Mouse (Mus musculus): ENCODE data around the gene Morn2. TPM values are rescaled to one million over a fixed set of nuclear protein-coding genes. Genes with fewer than 3 reads are reported as not detected.

Gene Morn2
- polyA plus RNA-seq, 1 experiment from 2014 or later = 7.6 TPM

DNA sequence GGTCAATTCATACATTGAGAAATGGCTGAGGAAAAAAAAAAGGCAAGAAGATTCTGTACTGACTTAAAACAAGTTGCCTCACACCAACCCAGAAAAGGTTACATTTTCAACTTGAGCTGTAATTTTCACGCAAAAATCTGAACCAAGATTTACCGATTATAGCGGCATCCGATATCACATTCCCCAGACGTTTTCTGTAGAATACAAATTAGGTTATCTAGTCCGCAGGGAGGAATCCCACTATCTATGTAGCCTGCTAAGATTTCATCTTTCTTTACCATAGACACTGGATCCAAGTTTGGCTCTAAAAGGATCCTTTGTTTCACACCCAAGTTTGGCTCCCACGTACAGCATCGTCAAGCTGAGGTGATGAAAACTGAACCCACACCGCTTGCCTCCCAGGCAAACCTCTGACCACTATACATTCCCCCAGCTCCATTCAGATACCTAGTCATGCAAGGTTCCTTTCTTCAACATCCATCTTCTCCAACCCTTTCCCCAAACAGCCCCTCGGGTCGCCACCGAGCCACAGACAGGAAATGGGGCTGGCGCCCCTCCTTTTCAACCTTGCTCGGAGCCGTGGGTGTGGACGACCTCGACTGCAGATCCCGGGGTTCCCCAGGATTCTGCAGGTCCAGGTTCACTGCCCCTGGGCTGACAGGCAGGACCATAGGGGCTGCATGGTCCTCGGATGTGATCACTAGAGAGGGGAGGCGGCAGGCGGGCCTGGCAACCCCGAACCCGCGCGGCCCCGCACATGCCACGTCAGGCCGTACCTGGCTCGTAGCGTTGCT lies 526 bp upstream of the Morn2 start:
- Histone ChIP-seq H3K27ac (no peak overlapping the region), H3K36me3 (ENCODE audit: inconsistent target) (no peaks in the 10 kb centered on the region), H3K79me2 (ENCODE audit: inconsistent target) (peaks cover 19% of the 10 kb centered on the region; the same call in 1 of the 2 replicates), H3K4me3 (ENCODE audit: inconsistent target) (peak overlapping the region; percentile 93)
- 3% methylated on average over 29 of the region's 30 CpGs for WGBS (ENCODE audit: missing documents)

DNA sequence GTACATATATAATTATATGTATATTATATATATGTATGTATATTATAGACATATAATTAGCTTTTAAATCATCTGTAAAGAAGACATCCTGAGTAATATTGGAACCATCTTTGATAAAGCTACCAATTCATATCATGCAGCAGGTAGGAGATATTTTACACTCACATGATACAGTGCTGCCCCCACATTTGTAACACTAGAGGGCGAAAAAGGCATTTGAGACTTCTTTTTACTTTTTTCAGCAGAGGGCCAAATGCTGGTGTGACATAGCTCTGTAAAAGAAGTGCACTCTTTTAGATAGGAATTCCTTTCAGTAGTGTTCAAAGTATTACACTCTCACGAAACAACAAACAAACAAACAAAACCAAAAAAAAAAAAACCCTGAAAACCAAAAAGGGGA lies 1.1 kb downstream of the Morn2 start:
- WGBS (ENCODE audit: missing documents) = 33% methylated on average over 2 of the region's 2 CpGs
- Histone ChIP-seq H3K27ac (no peak overlapping the region), H3K79me2 (ENCODE audit: inconsistent target) (peaks cover 16% of the 10 kb centered on the region; the same call in 1 of the 2 replicates), H3K36me3 (ENCODE audit: inconsistent target) (no peaks in the 10 kb centered on the region), H3K4me3 (ENCODE audit: inconsistent target) (no peak overlapping the region)

DNA sequence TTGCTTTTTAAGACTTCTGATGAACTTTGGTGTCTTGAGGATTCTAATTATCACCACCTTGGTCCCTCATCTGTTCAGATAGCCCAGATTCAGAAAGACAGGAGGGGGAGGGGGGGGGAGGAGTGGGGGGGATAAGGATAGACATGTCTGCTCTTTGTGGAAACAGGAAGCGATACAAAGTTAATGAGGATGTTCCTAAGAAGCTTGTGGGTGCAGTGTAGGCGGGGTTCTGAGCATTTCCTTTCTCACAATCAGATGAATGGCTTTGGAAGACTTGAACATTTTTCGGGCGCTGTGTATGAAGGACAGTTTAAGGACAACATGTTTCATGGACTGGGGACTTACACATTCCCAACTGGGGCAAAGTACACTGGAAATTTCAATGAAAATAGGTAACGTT lies 5.3 kb downstream of the Morn2 start:
- H3K79me2 ChIP-seq (ENCODE audit: inconsistent target) = no peaks in the 10 kb centered on the region
- no peak overlapping the region for H3K27ac ChIP-seq
- no peak overlapping the region for H3K4me3 ChIP-seq (ENCODE audit: inconsistent target)
- no peaks in the 10 kb centered on the region for H3K36me3 ChIP-seq (ENCODE audit: inconsistent target)
- 61% methylated on average over 5 of the region's 5 CpGs for WGBS (ENCODE audit: missing documents)

DNA sequence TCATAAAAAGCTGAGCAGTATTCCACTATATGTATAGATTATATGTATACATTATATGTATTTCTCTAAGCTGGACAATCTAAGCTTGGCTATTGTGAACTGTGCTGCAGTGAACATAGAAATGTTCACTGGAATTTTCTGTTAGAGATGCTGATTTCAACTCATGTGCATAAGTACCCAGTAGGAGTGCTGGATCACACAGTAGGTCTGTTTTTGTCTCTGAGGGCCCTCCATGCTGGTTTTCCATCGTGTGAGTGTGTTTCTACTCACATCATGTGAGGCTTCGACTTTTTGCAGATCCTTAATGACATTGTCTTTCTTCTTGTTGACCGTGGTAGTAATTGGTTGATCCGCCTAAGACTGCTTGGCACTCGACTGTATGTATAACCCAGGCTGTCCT lies 8.8 kb downstream of the Morn2 start:
- Histone ChIP-seq H3K4me3 (ENCODE audit: inconsistent target) (no peak overlapping the region), H3K79me2 (ENCODE audit: inconsistent target) (no peaks in the 10 kb centered on the region), H3K36me3 (ENCODE audit: inconsistent target) (no peaks in the 10 kb centered on the region), H3K27ac (no peak overlapping the region)
- WGBS (ENCODE audit: missing documents) = 94% methylated on average over 5 of the region's 5 CpGs

DNA sequence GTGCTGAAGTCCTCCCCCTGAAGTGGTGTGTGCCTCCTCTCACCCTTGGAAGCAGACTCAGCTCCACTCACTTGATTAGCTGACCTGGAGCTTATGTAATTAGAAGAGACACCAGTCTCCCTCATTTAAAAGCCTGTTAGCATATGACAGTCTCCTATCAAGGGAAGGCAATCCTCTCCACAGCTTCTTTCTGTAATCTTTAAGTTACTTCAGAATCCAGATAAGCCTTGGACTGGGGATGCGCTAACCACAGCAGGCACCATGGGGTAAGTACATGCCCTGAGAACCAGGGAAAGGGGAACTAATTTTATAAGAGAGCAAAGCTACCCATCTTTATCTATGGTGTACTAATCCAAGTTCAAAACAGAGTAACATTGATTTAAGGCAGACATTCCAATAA lies 17.2 kb downstream of the Morn2 start, which contains the start of gene Arhgef33:
Gene Arhgef33, plus strand, starts transcription at position 157 of the 400 bp plus-strand sequence.
- no peaks in the 10 kb centered on the region for H3K36me3 ChIP-seq (ENCODE audit: inconsistent target)
- 100% methylated on average over 1 of the region's 1 CpGs for WGBS (ENCODE audit: missing documents)
- no peaks in the 10 kb centered on the region for H3K79me2 ChIP-seq (ENCODE audit: inconsistent target)

DNA sequence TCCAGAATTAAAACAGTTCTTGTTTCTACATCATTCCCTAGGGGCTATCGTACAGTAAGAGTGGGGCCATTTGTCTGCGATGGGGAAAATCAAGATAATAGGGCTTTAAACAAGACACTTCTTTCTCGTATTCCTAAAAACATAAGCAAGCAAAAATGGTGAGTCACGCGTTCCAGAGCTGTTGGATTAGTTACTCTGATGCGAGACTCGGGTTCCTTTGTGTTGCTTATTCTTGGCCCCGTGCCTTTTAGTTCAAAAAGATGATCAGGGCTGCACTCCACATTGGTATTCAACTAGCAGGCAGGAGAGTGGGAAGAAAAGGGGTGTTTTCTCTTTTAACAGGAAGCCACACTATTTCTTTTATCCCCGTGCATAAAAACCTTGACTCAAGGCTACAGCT lies 21.8 kb downstream of the Morn2 start:
- Histone ChIP-seq H3K4me3 (ENCODE audit: inconsistent target) (no peak overlapping the region), H3K79me2 (ENCODE audit: inconsistent target) (no peaks in the 10 kb centered on the region), H3K27ac (no peak overlapping the region), H3K36me3 (ENCODE audit: inconsistent target) (no peaks in the 10 kb centered on the region)
- WGBS (ENCODE audit: missing documents) = 90% methylated on average over 9 of the region's 9 CpGs

More for the DNA sequence above, 17.2 kb downstream of the Morn2 start, which contains the start of gene Arhgef33:
- H3K27ac ChIP-seq = no peak within 1 kb of the TSS
- H3K4me3 ChIP-seq (ENCODE audit: inconsistent target) = no peak within 1 kb of the TSS

DNA sequence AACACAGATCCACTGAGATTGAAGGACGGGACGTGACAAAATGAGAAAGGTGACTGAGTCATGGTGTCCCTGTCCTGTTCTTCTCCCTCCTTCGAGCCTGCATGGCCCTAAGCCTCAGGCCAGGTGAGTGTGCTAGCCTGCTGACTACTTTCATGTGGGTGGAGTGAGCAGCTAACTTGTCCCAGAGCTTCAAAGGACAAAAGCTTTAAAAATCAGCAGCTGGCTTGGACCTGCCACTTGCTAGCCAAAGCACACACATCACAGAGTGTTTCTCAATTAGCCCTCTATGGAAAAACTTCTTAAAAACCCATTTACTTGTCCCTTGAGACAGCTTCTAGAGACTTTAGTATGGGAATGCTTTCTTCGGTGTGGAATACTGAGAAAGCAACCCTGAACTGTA lies 22.4 kb downstream of the Morn2 start:
- no peak overlapping the region for H3K27ac ChIP-seq
- no peak overlapping the region for H3K4me3 ChIP-seq (ENCODE audit: inconsistent target)
- WGBS (ENCODE audit: missing documents) = 88% methylated on average over 4 of the region's 4 CpGs
- H3K36me3 ChIP-seq (ENCODE audit: inconsistent target) = no peaks in the 10 kb centered on the region
- H3K79me2 ChIP-seq (ENCODE audit: inconsistent target) = no peaks in the 10 kb centered on the region

DNA sequence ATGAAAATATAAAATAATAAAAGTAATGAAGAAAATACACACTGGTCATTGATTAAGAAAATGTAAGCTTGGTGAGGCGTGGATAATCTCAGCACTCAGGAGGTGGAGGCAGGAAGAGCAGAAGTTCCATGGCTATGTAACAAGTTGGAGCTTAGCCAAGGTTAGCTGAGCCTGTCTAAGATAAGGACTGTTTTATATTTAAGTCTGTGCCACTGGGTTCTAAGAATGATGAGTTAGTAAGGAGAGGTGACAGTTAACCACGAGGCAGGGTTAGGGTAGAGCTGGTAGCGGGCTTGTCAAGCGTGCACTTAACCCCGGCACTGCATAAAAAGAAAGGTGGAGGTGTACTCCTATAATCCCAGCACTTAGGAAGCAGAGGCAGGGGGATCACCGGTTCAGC lies 32.2 kb downstream of the Morn2 start:
- WGBS (ENCODE audit: missing documents) = 73% methylated on average over 6 of the region's 6 CpGs
- Histone ChIP-seq H3K79me2 (ENCODE audit: inconsistent target) (no peaks in the 10 kb centered on the region), H3K4me3 (ENCODE audit: inconsistent target) (no peak overlapping the region), H3K36me3 (ENCODE audit: inconsistent target) (no peaks in the 10 kb centered on the region), H3K27ac (no peak overlapping the region)

DNA sequence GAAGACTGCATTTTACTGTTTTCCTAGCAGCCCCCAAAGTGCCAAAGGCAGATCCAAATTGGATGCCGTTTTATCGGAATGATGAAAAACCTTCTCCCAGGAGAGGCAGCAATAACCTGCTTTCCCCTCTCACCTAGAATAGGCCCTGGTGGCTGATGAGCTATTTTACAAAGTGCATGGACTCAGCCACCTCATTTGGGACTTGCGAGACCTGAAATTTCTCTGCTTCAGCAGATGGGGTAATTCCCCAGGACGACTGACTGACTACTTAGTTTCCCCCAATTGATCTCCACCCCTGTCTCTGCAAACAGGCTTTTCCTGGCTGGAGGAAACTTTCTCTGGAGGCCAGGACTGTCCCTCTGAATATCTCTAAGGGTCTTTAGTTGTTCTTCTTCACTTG lies 33.0 kb downstream of the Morn2 start:
- no peaks in the 10 kb centered on the region for H3K79me2 ChIP-seq (ENCODE audit: inconsistent target)
- H3K27ac ChIP-seq = no peak overlapping the region
- no peaks in the 10 kb centered on the region for H3K36me3 ChIP-seq (ENCODE audit: inconsistent target)
- H3K4me3 ChIP-seq (ENCODE audit: inconsistent target) = no peak overlapping the region
- WGBS (ENCODE audit: missing documents) = 69% methylated on average over 4 of the region's 4 CpGs

DNA sequence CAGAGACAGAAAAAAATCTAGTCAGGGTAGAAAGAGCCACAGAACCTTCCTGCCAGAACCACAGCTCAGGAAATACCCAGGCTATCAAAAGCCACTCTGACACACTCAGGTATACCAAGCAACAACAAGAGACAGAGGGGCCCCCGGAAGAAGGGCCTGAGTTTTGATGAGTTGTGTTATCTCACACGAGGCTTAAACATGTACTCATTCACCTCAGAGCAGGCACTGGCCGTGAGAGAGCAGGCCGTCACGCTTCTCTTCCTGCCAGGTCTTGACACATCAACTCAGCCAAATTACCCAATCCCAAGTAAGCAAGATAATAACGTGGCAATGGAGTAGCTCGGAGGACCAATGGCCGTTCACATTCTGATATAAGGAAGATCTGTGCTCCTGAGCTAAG lies 33.7 kb downstream of the Morn2 start:
- Histone ChIP-seq H3K79me2 (ENCODE audit: inconsistent target) (no peaks in the 10 kb centered on the region), H3K36me3 (ENCODE audit: inconsistent target) (no peaks in the 10 kb centered on the region), H3K27ac (no peak overlapping the region), H3K4me3 (ENCODE audit: inconsistent target) (no peak overlapping the region)
- 30% methylated on average over 8 of the region's 8 CpGs for WGBS (ENCODE audit: missing documents)

DNA sequence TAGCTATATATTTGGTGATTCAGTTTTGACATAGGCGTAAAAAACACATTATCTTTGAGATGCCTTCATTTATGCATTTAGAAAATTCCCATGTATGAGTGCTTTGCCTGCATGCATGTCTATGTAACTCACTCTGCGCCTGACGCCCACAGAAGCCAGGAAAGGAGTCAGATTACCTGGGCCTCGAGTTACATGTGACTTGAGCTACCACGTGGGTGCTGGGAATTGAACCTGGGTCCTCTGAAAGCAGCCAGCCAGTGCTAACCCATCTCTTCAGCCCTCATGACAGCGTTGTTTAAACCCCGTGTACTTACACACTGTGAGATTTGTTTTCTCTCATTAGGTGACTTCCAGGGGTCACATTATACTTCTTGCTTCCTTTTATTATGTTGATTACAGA lies 34.5 kb downstream of the Morn2 start:
- no peaks in the 10 kb centered on the region for H3K79me2 ChIP-seq (ENCODE audit: inconsistent target)
- no peak overlapping the region for H3K4me3 ChIP-seq (ENCODE audit: inconsistent target)
- no peak overlapping the region for H3K27ac ChIP-seq
- WGBS (ENCODE audit: missing documents) = 99% methylated on average over 7 of the region's 7 CpGs
- H3K36me3 ChIP-seq (ENCODE audit: inconsistent target) = no peaks in the 10 kb centered on the region

DNA sequence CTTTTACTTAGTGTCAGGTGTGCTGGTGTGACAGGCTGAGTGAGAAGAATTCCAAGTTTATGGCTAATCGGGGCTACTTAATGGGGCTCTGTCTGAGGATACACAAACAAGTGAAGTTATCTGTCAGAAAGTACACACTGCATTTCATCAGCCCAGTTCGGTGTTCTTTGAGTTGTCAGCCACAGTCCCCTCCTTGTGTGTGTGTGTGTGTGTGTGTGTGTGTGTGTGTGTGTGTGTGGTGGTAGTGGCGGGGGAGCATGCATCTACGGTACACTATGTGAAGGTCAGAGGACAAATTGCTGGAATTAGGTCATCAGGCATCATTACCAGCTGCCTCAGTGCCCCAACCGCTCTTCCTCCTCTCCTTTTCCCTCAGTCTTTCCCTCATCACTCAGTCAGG lies 35.5 kb downstream of the Morn2 start:
- Histone ChIP-seq H3K27ac (no peak overlapping the region), H3K4me3 (ENCODE audit: inconsistent target) (no peak overlapping the region), H3K79me2 (ENCODE audit: inconsistent target) (no peaks in the 10 kb centered on the region), H3K36me3 (ENCODE audit: inconsistent target) (no peaks in the 10 kb centered on the region)
- WGBS (ENCODE audit: missing documents) = 94% methylated on average over 5 of the region's 5 CpGs

DNA sequence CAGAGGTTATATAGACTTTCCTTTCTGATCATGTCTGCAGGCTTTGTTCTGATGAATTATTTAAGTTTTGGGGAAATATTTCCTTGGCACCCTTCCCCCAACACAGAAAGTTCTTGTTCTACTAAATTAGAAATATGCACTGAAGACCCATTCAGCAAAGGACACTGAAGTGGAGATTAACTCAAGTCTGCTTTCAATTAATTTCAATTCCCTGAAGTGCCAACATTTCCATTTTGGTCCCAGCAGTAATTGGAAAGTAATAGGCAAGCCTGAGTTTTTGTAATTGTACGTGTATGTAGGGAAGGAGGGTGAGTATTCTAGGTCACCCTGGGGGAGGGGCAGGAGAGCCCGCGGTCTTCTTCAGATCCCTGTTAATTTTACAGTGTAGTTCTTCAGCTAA lies 36.4 kb downstream of the Morn2 start:
- 91% methylated on average over 3 of the region's 3 CpGs for WGBS (ENCODE audit: missing documents)
- Histone ChIP-seq H3K36me3 (ENCODE audit: inconsistent target) (no peaks in the 10 kb centered on the region), H3K4me3 (ENCODE audit: inconsistent target) (no peak overlapping the region), H3K27ac (no peak overlapping the region), H3K79me2 (ENCODE audit: inconsistent target) (no peaks in the 10 kb centered on the region)

DNA sequence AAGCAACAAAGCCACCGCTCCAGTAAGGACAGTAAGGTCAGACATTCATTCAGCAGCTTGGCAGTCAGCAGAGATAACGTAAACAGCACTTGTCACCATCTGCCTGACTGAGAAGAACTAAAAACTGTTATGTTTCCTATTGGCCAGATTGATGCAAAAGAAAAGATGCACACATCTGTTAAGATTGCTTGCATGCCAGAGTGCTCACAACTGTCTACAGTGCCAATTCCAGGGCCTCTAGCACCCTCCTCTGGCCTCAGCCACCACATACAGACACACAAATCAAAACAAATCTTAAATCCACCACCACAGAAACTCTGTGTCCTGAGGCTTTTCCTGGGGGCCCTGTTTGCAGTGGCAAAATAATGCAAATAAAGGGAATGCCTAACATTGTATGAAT lies 42.4 kb downstream of the Morn2 start:
- WGBS (ENCODE audit: missing documents) = 93% methylated on average over 2 of the region's 2 CpGs
- H3K4me3 ChIP-seq (ENCODE audit: inconsistent target) = no peak overlapping the region
- no peak overlapping the region for H3K27ac ChIP-seq

DNA sequence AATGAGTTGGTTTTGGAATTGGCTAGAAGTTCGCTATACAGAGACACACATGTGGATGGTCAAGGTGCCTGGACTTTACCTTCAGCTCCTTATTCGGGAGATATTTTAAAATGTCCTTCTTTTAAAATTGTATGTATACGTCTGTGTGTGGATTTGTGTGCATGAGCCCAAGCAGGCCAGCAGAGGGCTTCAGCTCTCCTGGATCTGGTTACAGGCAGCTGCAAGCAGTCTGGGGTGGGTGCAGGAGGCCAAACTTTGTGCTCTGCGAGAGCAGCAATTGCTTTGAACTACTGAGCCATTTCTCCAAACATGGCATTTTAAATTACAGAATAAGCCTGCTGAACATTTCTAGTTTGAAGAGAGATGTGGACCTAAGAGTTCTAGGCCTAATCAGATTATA lies 55.3 kb downstream of the Morn2 start:
- Histone ChIP-seq H3K79me2 (ENCODE audit: inconsistent target) (no peaks in the 10 kb centered on the region), H3K4me3 (ENCODE audit: inconsistent target) (no peak overlapping the region), H3K27ac (no peak overlapping the region), H3K36me3 (ENCODE audit: inconsistent target) (no peaks in the 10 kb centered on the region)
- WGBS (ENCODE audit: missing documents) = 94% methylated on average over 4 of the region's 4 CpGs

More for the DNA sequence above, 42.4 kb downstream of the Morn2 start:
- no peaks in the 10 kb centered on the region for H3K79me2 ChIP-seq (ENCODE audit: inconsistent target)
- H3K36me3 ChIP-seq (ENCODE audit: inconsistent target) = no peaks in the 10 kb centered on the region

All from macrophage (primary cell).